Mouse (Mus musculus): Measurements from ENCODE around the gene Jchain.
"Not testable (repeated sequence)": the region's sequence is repeated elsewhere in the genome, so short reads cannot be mapped to it uniquely, and the experiment has no call there.

Gene Jchain

GRCm38 (mm10) chr5:88527657-88528056, at the start of gene Jchain:
Gene Jchain, minus strand, starts transcription at chr5:88527891.
- DNase-seq (ENCODE audit: low spot score): no peak

- peak; percentile 53 for DNase-seq (ENCODE audit: low spot score)
These were observed 48.0 kb upstream of the Jchain start for GRCm38 (mm10) chr5:88575506-88576338.

- no peak for DNase-seq (ENCODE audit: low spot score)
These were observed 47.1 kb upstream of the Jchain start for GRCm38 (mm10) chr5:88574829-88575228.

GRCm38 (mm10) chr5:88569541-88569940, 41.9 kb upstream of the Jchain start:
- DNase-seq (ENCODE audit: low spot score): no peak

DNA sequence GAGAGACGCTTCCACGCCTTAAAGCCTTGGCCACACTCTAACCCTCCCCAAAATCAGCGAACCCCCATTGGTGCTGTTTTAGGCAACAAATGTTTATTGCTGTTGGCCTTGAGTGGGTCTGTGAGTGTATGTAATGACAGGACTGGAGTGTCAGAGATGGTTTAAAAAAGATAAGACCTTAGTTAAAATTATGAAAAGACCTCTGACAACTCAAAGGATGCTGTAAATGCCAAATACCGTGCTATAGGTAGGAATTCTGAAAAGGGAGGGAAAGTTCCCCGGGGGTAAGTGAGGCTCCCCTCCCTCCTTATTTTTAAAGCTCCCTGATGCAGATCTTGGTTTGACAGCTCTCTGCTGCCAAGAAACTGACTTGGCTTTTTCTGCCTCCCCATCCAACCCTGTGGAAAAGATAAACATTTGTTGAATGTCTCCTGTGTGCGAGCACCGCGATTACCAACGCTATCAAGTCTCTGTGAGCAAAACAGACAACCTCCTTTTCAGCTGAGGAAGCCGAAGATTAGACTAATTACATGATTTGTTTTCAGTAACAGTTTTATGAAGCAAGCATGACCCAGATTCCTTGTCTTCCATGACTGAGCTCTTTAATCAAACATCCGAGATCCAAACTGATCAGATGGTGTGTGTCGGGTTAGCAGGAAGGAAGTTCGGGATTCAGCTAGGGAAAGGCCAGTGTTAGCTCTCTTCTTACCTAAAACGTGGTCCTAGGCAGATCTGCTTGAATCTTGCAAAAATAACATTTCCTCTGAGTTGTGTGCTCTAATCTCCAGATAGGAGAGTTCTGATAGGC, 38.5 kb upstream of the Jchain start:
- DNase-seq (ENCODE audit: low spot score): no peak

DNA sequence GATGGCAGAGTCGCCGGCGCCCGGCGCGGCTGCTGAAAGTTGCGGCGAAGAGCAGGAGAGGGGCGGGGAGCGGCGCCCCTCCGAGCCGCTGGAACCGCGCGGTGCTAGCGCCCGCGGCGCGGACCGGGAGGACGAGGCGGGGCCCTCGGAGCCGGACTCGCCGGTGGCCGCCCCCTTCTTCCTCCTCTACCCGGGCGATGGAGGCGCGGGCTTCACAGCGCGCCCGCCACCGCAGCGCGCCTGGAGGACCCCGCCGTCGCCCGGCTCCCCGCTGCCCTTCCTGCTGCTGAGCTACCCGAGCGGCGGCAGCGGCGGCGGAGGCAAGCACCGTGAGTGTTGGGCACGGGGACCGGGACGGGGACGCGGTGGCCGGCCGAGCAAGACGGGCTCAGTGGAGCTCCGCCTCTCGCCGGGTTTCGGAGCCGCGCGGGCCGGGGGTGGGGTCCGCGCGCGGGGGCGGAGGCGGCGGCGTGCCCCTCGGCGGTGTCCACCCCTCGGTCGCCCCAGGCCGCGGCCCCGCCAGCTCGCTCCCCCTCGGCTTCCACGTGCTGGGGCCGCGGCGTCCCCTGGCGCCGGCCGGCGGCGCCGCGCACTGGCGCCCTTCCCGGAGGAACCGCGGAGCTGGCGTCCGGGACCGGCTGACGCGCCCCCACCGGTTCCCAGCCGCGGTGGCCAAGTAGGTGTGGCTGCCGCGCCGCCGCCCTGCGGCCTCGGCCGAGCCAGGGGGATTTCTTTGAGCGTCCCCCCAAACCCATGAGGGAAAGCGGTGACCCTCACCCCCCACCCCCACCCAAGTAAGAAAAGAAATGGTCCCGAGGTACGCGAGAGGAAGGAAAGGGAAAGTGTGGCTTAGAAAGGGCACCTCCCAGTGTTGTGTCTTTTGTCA, 37.7 kb upstream of the Jchain start:
- DNase-seq (ENCODE audit: low spot score): peak; percentile 63

GRCm38 (mm10) chr5:88564501-88565147, 36.9 kb upstream of the Jchain start, which contains the start of gene Rufy3:
Gene Rufy3, plus strand, starts transcription at chr5:88565040.
- DNase-seq (ENCODE audit: low spot score): peak; percentile 86

DNA sequence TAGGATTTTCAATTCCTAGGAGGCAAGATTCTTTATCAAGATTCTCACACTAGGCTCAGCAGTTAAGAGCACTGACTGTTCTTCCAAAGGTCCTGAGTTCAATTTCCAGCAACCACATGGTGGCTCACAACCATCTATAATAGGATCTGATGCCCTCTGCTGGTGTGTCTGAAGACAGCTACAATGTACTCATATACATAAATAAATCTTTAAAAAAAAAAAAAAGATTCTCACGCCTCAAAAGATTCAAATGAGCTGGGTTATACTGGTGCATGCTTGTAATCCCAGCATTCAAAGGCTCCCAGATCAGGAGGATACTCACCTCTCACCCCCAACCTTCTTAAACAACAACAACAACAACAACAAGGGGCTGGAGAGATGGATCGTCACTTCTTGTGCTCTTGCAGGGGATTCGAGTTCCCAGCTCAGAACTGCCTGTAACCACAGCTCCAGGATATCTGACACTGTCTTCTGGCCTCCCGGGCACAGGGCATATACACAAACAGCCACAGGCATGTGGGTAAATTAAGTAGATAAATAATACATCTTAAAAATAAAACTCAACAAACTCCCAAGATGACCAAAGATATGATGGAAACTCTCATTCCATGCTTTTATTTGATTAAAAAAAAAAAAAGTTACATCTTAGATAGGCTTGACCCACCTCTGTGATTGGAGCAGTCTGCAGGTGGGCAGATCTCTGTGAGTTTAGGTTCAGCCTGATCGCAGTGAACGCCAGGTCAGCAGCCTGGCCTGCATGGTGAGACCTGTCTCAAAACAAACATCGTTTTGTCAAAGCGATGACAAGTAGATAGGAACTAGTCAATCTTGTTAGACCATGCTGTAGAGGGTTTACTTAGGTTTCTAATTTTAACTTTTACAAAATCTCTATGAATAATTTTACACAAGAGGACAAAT, 35.4 kb upstream of the Jchain start:
- DNase-seq (ENCODE audit: low spot score): no peak

- no peak for DNase-seq (ENCODE audit: low spot score)
These were observed 33.6 kb upstream of the Jchain start for GRCm38 (mm10) chr5:88561080-88561814.

DNA sequence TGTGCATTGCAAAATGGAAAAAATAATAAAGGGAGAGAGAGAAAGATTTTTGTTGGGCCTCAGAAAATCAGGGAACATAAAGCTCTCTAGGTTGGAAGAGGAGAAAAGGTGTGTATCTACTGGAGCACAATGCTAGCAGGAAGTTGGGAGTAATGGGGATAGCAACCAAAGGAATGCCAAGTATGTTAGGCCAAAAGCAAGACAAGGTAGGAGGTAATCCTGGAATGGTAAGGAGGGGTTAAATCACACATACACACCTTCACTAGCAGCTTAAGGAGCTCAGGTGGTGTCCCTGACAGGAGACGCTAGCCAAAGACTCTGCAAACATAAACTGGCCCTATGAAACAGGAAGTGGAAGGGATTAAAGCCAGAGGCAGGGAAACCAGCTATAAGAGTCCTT, 31.3 kb upstream of the Jchain start:
- no peak for DNase-seq (ENCODE audit: low spot score)

DNA sequence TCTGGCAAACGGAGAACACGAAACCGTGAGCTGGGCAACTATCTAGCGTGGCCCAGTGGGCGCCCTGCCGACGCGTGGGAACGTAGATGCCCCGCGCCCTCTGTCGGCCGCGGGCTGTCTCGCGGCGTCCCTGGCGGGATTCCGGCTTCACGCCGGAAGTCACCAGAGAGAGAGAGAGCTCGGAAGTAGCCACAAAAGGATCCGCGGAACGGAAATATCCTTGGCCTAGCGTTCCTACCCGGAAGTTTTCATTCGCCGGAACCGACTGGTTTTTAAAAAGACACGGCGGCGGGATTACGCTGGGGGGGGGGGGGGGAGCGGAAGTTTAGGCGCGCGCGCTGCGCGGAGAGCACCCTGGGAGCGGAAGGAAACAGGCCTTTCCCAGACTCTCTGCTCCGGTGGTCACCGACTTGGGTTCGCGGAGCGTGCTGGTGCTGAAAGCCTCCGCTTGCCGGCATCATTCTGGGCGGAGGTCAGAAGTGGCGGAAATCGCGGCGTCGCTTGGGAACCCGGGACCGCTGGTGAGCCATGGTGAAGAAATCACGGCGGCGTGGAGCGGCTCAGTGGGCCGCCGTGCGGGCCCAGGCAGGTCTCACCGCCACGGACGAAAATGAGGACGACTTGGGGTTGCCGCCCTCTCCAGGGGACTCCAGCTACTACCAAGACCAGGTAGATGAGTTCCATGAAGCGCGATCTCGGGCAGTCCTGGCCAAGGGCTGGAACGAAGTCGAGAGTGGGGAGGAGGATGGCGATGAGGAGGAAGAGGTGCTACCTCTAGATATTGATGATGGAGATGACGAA, 26.6 kb upstream of the Jchain start, which contains the start of gene Utp3:
Utp3 (plus strand) TSS at position 377 of the 801 bp plus-strand sequence.
- peak; percentile 93 for DNase-seq (ENCODE audit: low spot score)

- DNase-seq (ENCODE audit: low spot score): no peak
These were observed 25.8 kb upstream of the Jchain start for GRCm38 (mm10) chr5:88553271-88554085.

GRCm38 (mm10) chr5:88545536-88545935, 17.8 kb upstream of the Jchain start:
- no peak for DNase-seq (ENCODE audit: low spot score)

GRCm38 (mm10) chr5:88544411-88544810, 16.7 kb upstream of the Jchain start:
- DNase-seq (ENCODE audit: low spot score): not testable (repeated sequence)

GRCm38 (mm10) chr5:88542651-88543282, 15.1 kb upstream of the Jchain start:
- peak; percentile 62 for DNase-seq (ENCODE audit: low spot score)

DNA sequence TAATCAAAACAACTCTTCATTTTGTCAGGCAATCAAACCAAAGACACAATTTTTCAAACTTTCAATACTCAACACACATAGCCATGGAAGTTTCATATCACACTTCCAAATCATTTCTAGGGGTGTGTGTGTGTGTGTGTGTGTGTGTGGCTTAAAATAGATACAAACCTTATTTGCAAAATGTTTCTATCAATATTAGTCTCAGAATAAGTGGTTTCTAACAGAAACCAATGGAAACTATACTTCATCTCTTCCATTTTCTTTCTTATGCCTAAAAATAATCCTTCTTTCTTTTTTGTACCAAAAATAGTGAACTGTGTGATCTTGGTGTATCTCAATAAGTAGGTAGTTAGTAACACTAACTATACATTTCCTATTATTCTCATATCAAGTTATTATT, 13.2 kb upstream of the Jchain start:
- no peak for DNase-seq (ENCODE audit: low spot score)

GRCm38 (mm10) chr5:88534697-88535096, 7.0 kb upstream of the Jchain start:
- no peak for DNase-seq (ENCODE audit: low spot score)
